Mouse (Mus musculus): ENCODE data around the gene Card9. TPM values are rescaled to one million over a fixed set of nuclear protein-coding genes. Genes with fewer than 3 reads are reported as not detected.
A peak's percentile ranks its signal among the peaks of the same experiment; 100 is the strongest.

The Card9 gene
- polyA plus RNA-seq, 1 experiment from 2014 or later: 1.5 TPM

DNA sequence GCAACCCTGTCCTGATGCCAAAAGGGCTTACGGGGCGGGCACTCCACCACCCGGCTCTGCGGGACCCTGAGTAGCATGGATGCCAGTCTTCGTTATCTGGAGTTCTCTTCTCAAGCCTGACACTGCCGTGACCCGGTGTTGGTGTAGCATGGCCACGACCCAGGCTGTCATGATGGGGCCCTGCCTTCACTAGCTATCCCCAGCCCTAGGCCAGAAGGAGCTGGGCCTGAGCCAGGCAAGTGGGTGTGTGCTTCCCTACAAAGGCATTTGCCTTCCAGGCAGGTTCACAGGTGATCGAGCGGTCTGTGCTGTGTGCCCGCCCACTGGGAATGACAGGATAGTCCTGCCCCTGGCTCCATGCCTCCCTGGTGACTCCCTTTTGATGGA, 44.8 kb downstream of the Card9 start:
- H3K27me3 ChIP-seq: peaks cover 28% of the 10 kb centered on the region
- H3K27ac ChIP-seq: 0 out of 2 replicates have a peak overlapping the region, but pooled peaks have one; percentile 23
- peak overlapping the region; percentile 66 for H3K4me3 ChIP-seq (replicated peaks)
- H3K4me2 ChIP-seq: peak overlapping the region; percentile 82
- H3K36me3 ChIP-seq: no peaks in the 10 kb centered on the region
- 9% methylated on average over 11 of the region's 11 CpGs for WGBS (ENCODE audit: insufficient replicate concordance)
- H3K4me1 ChIP-seq (replicated peaks): peaks cover 17% of the 10 kb centered on the region
- peak; percentile 29 for ATAC-seq (ENCODE audit: low read depth)
- H3K9ac ChIP-seq: peak overlapping the region; percentile 70
- DNase-seq: no peak
- no peaks in the 10 kb centered on the region for H3K9me3 ChIP-seq (replicated peaks)

DNA sequence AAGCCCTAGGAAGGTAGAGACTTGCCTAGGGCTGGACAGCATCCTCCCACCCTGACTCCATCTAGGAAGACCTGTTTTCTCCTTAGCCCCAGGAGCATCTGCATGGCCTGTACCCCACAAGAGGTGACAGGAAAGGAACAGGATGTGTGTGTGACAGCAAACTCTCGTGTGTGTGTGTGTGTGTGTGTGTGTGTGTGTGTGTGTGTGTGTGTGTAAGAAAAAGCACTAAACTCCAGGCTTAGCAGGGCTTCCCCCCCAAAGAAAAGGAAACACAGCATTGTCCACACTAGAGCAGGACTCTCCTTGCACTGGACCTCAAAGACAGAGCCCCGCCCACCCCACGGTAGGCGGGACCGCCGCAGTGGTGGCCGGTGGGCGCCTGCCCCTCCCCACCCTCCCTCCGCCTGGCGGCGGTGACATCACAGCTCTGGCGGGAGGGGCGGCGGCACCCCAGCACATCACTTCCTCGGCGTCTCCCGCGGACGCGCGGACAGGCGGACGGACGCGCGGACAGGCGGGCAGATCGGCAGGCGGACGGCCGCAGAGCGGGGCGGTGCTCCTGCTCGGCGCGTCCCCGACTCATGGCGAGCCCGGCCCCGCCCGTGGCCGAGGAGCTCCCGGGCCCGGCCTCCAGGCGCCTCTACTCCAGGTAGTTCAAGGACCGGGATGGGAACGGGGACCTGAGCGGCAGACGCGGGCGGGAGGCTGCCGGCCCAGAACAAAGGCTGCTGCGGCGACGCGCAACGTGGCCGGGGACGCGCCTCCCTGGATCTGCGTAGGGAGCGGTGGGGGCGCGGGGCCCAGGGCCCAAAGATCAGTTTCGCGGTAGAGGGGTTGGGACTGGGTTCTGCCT, 45.4 kb downstream of the Card9 start, which contains the start of gene Gpsm1:
Gene Gpsm1, plus strand, starts transcription at position 444 of the 853 bp plus-strand sequence.
- H3K4me1 ChIP-seq (replicated peaks): peaks cover 17% of the 10 kb centered on the region
- DNase-seq: peak; percentile 28

DNA sequence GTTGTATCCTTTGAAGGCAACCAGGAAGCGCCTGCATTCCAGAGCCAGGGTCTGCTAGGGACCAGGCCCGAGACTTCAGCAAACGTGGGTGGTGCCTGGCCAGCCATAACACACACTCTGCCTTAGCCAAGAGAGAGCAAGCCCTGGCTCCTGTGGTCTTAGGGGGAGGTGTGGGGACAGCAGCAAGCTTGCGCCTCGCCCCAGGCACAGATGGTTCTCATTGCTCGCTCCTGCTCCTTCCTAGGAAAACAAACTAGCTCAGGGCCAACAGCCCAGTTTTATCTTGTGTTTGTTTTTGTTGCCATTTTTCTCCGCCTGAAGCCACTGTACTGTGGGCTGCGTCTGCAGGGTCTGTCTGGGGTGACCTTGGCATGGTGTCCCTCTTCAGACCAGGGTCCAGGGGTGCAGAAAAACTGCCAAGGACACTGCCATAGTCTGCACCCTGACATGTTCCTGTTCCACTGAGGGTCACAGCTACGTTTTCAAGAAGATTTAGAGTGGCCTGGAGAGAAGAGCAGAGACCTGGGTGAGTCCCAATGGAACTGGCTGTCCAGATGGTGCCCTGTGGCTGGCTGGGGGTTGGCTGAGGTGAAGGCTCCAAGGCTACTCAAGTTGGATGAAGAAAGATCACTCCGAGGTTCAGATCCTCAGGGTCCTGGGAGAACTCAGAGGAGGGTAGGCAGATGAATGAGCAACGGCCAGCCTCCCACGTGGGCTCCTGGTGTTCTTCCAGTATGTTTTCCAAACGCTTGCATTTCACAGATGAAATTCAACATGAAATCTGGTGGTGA, 46.2 kb downstream of the Card9 start:
- peak overlapping the region; percentile 35 for H3K27ac ChIP-seq
- H3K27me3 ChIP-seq: peaks cover 28% of the 10 kb centered on the region
- H3K9me3 ChIP-seq (replicated peaks): no peaks in the 10 kb centered on the region
- DNase-seq: no peak
- H3K4me1 ChIP-seq (replicated peaks): peaks cover 17% of the 10 kb centered on the region
- peak overlapping the region; percentile 82; the same call in 1 of the 2 replicates for H3K4me2 ChIP-seq
- H3K4me3 ChIP-seq (replicated peaks): no peak overlapping the region
- H3K9ac ChIP-seq: no peak overlapping the region
- 63% methylated on average over 13 of the region's 13 CpGs for WGBS (ENCODE audit: insufficient replicate concordance)
- no peak for ATAC-seq (ENCODE audit: low read depth)
- no peaks in the 10 kb centered on the region for H3K36me3 ChIP-seq

More for the DNA sequence above, 45.4 kb downstream of the Card9 start, which contains the start of gene Gpsm1:
- H3K27ac ChIP-seq: peak within 1 kb of the TSS; percentile 35
- no peaks in the 10 kb centered on the region for H3K36me3 ChIP-seq
- ATAC-seq (ENCODE audit: low read depth): peak; percentile 55
- WGBS (ENCODE audit: insufficient replicate concordance): under 1% methylated on average over 56 of the region's 66 CpGs
- H3K9me3 ChIP-seq (replicated peaks): no peaks in the 10 kb centered on the region
- H3K27me3 ChIP-seq: peaks cover 28% of the 10 kb centered on the region
- peak within 1 kb of the TSS; percentile 70 for H3K9ac ChIP-seq
- peak within 1 kb of the TSS; percentile 82 for H3K4me2 ChIP-seq
- peak within 1 kb of the TSS; percentile 66 for H3K4me3 ChIP-seq (replicated peaks)

DNA sequence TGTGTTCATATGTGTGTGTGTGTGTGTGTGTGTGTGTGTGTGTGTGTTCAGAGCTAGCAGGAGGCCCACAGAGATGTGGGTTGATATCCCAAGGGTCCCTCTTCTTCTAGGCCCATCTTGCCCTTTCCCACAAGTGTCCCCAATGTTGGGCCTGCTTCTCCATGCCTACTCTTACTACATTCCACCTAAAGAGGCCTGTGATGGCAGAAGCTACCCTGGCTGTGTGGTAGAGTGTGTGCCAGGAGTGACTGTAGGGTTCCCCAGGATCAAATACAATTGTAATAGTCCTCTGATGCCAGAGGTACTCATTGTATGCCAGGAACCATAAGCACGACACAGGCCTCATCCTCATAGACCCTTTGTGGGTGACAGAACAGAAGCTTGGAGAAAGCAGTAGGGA, 47.3 kb downstream of the Card9 start:
- ATAC-seq (ENCODE audit: low read depth): no peak
- Histone ChIP-seq H3K9me3 (replicated peaks) (no peaks in the 10 kb centered on the region), H3K4me3 (replicated peaks) (no peak overlapping the region), H3K27ac (no peak overlapping the region), H3K36me3 (no peaks in the 10 kb centered on the region), H3K9ac (no peak overlapping the region), H3K27me3 (peaks cover 28% of the 10 kb centered on the region), H3K4me2 (no peak overlapping the region), H3K4me1 (replicated peaks) (peaks cover 17% of the 10 kb centered on the region)
- no peak for DNase-seq
- 61% methylated on average over 1 of the region's 1 CpGs for WGBS (ENCODE audit: insufficient replicate concordance)

DNA sequence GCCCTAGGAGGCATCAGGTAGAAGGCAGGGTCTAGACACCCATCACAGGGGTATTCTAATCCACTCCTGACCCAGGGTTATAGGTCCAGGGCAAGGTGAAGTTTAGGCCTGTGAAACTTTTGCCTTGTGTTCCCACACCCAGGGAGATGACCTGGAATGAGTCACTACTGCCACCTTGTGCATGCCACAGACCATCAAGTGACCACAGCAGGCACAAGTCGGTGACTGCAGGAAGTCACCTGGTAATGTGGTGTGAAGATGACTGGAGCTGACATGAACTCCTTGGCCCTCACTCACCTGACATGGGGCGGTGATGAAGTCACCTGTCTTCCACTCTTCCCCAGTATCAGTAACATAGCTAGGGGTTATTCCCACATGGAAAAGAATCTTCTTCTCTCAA, 47.9 kb downstream of the Card9 start:
- Histone ChIP-seq H3K9ac (no peak overlapping the region), H3K27ac (no peak overlapping the region), H3K27me3 (peaks cover 25% of the 10 kb centered on the region), H3K4me1 (replicated peaks) (peaks cover 17% of the 10 kb centered on the region), H3K36me3 (no peaks in the 10 kb centered on the region), H3K9me3 (replicated peaks) (no peaks in the 10 kb centered on the region), H3K4me2 (no peak overlapping the region), H3K4me3 (replicated peaks) (no peak overlapping the region)
- 44% methylated on average over 2 of the region's 2 CpGs for WGBS (ENCODE audit: insufficient replicate concordance)
- DNase-seq (no peak), ATAC-seq (ENCODE audit: low read depth) (no peak)

DNA sequence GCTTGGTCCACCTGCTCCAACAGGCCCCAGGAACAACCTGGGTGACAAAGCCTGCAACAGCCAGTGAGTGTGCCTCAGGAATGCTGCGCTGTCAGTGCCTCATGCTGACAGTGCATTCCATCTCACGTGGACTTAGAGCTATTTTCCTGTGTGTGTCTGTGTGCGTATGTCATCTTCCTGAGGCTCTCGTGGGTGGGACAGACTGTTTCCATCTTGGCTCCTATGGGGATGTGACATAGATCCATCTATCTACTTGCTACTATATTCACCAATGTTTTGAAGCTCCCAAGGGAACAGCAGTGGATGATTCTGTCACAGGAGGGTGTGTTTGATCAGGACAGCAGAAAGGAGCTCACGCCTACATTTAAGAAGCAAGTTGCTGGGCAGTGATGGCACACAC, 48.8 kb downstream of the Card9 start:
- WGBS (ENCODE audit: insufficient replicate concordance): 55% methylated on average over 5 of the region's 5 CpGs

DNA sequence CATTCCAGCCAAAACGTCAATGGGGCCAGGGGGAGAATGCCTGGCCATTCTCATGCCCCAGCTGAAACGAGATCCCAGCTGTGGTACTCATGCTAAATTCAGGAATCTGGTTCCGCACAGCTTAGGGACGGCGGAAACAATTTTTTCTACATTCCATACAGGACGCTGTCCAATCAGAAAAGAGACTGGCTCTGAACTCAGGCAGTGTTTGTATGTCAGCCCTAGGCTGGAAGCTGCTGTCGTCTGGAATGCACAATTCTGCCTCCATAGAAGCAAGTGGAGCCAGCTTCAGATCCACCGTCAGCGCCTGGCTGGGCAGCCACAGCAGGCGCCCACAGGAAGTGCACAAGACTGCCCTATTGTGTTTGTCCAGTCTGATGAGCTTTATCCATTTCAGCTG, 51.0 kb downstream of the Card9 start:
- DNase-seq (no peak), ATAC-seq (ENCODE audit: low read depth) (no peak)
- Histone ChIP-seq H3K9me3 (replicated peaks) (no peaks in the 10 kb centered on the region), H3K9ac (no peak overlapping the region), H3K4me1 (replicated peaks) (peaks cover 3% of the 10 kb centered on the region; the same call in 1 of the 2 replicates), H3K27ac (no peak overlapping the region; the same call in 1 of the 2 replicates), H3K4me3 (replicated peaks) (no peak overlapping the region), H3K27me3 (peaks cover 2% of the 10 kb centered on the region; the same call in 1 of the 2 replicates), H3K36me3 (no peaks in the 10 kb centered on the region), H3K4me2 (no peak overlapping the region)
- 52% methylated on average over 10 of the region's 10 CpGs for WGBS (ENCODE audit: insufficient replicate concordance)

More for the DNA sequence above, 48.8 kb downstream of the Card9 start:
- Histone ChIP-seq H3K9ac (no peak overlapping the region), H3K27me3 (peaks cover 19% of the 10 kb centered on the region), H3K4me1 (replicated peaks) (peaks cover 17% of the 10 kb centered on the region), H3K9me3 (replicated peaks) (no peaks in the 10 kb centered on the region), H3K4me2 (no peak overlapping the region), H3K27ac (no peak overlapping the region), H3K36me3 (no peaks in the 10 kb centered on the region), H3K4me3 (replicated peaks) (no peak overlapping the region)
- DNase-seq: no peak
- no peak for ATAC-seq (ENCODE audit: low read depth)

DNA sequence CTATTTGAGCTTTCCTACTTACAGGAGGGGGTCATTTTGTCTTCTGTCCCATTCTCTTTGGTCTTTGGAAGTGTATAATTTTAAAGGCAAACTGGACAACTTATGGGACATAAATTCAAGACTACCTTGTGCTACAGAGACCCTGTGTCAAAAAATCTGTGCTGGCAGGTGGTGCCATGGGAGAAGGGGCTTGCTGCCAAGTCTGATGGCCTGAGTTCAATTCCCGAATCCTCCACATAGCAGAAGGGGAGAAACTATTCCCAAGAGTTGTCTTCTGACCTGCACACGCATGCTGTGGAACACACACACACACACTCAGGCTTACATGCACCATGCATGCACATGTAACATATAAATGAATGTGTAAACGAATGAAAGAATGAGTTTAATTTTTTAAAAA, 54.0 kb downstream of the Card9 start:
- Histone ChIP-seq H3K27ac (no peak overlapping the region), H3K4me2 (no peak overlapping the region), H3K4me1 (replicated peaks) (no peaks in the 10 kb centered on the region), H3K9me3 (replicated peaks) (no peaks in the 10 kb centered on the region), H3K9ac (no peak overlapping the region), H3K4me3 (replicated peaks) (no peak overlapping the region), H3K27me3 (no peaks in the 10 kb centered on the region; the same call in 1 of the 2 replicates), H3K36me3 (no peaks in the 10 kb centered on the region)
- DNase-seq (no peak), ATAC-seq (ENCODE audit: low read depth) (no peak)
- WGBS (ENCODE audit: insufficient replicate concordance): 58% methylated on average over 3 of the region's 3 CpGs

DNA sequence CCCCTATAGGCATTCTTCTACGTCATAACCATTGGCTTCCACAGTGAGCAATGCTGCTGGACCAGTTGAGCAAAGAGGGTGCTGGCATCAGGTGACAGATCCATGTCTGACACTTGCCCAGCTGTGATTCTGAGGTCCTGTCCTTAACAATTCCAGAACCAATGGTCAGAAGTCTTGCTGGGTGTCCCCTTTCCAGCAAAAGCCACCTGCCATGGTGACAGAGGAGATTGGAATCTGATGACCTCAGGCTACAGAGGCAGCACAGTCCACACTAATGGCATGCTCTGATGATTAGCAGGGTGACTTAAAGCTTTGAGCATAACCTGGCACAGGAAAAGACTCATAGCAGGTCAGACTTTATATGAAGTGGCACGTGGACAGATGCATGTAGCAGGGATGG, 55.2 kb downstream of the Card9 start:
- no peak for ATAC-seq (ENCODE audit: low read depth)
- Histone ChIP-seq H3K4me2 (no peak overlapping the region), H3K4me3 (replicated peaks) (no peak overlapping the region), H3K4me1 (replicated peaks) (no peaks in the 10 kb centered on the region), H3K36me3 (no peaks in the 10 kb centered on the region), H3K27me3 (no peaks in the 10 kb centered on the region; the same call in 1 of the 2 replicates), H3K9ac (no peak overlapping the region), H3K9me3 (replicated peaks) (no peaks in the 10 kb centered on the region), H3K27ac (no peak overlapping the region)
- no peak for DNase-seq
- 54% methylated on average over 2 of the region's 2 CpGs for WGBS (ENCODE audit: insufficient replicate concordance)

DNA sequence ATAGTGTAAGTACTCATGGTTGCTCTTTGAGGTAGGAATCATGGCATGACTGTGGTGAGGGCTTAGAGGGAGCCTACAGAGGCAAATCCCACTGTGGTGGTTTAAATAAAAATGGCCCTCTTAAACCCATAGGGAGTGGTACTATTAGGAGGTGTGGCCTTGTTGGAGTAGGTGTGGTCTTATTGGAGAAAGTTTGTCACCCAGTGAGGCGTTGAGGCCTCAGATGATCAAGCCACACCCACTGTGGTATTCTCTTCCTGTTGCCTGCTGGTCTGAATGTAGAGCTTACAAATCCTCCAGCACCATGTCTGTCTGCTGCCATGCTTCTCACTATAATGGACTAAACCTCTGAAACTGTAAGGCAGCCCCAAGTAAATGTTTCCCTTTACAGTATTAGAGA, 56.0 kb downstream of the Card9 start:
- Histone ChIP-seq H3K27me3 (peaks cover 8% of the 10 kb centered on the region), H3K36me3 (no peaks in the 10 kb centered on the region), H3K9ac (no peak overlapping the region), H3K4me2 (no peak overlapping the region), H3K27ac (no peak overlapping the region), H3K4me3 (replicated peaks) (no peak overlapping the region), H3K9me3 (replicated peaks) (no peaks in the 10 kb centered on the region), H3K4me1 (replicated peaks) (no peaks in the 10 kb centered on the region)
- 23% methylated on average over 1 of the region's 1 CpGs for WGBS (ENCODE audit: insufficient replicate concordance)
- DNase-seq (no peak), ATAC-seq (ENCODE audit: low read depth) (no peak)

All from liver, embryonic 13.5 days (tissue).